Mouse (Mus musculus): ENCODE results near the gene Ptx4. TPM values are rescaled to one million over a fixed set of nuclear protein-coding genes. Genes with fewer than 3 reads are reported as not detected.
"Not testable (repeated sequence)": the region's sequence is repeated elsewhere in the genome, so short reads cannot be mapped to it uniquely, and the experiment has no call there.

Ptx4 gene
- total RNA-seq, 2 experiments from 2014 or later = 2.0 to 2.3 TPM

- intact Hi-C loops (cut with DNase I) = no loop called here
- peak; percentile 60 to 82 for DNase-seq (ENCODE audit: extremely low spot score in 1 of 2, low spot score in 2 of 2)
These were observed 8.7 kb upstream of the Ptx4 start for GRCm38 (mm10) chr17:25111739-25112422.

- intact Hi-C loops (cut with DNase I) = no loop called here
These were observed 8.1 kb upstream of the Ptx4 start for GRCm38 (mm10) chr17:25112423-25112810.

GRCm38 (mm10) chr17:25114908-25115645, 5.5 kb upstream of the Ptx4 start:
- DNase-seq (ENCODE audit: extremely low spot score in 1 of 2, low spot score in 2 of 2) = peak in 1 of 2 experiments; percentile 53
- intact Hi-C loops (cut with DNase I) = no loop called here

More at GRCm38 (mm10) chr17:25112423-25112810, 8.1 kb upstream of the Ptx4 start:
- DNase-seq (ENCODE audit: extremely low spot score in 1 of 2, low spot score in 2 of 2) = no peak

GRCm38 (mm10) chr17:25115664-25116432, 4.7 kb upstream of the Ptx4 start, which contains the start of gene Telo2:
Telo2 (minus strand) TSS chr17:25115967.
- intact Hi-C loops (cut with DNase I) = no loop called here
- peak; percentile 88 to 95 for DNase-seq (ENCODE audit: extremely low spot score in 1 of 2, low spot score in 2 of 2)

- intact Hi-C loops (cut with DNase I) = no loop called here
- DNase-seq (ENCODE audit: extremely low spot score in 1 of 2, low spot score in 2 of 2) = no peak
These were observed 3.3 kb upstream of the Ptx4 start for GRCm38 (mm10) chr17:25117263-25117662.

- no peak for DNase-seq (ENCODE audit: extremely low spot score in 1 of 2, low spot score in 2 of 2)
- intact Hi-C loops (cut with DNase I) = no loop called here
These were observed 3.4 kb downstream of the Ptx4 start for GRCm38 (mm10) chr17:25123979-25124378.

GRCm38 (mm10) chr17:25125442-25126060, 5.0 kb downstream of the Ptx4 start:
- DNase-seq (ENCODE audit: extremely low spot score in 1 of 2, low spot score in 2 of 2); intact Hi-C loops (cut with DNase I): not testable (repeated sequence)

GRCm38 (mm10) chr17:25127079-25127478, 6.5 kb downstream of the Ptx4 start:
- no peak for DNase-seq (ENCODE audit: extremely low spot score in 1 of 2, low spot score in 2 of 2)
- intact Hi-C loops (cut with DNase I) = no loop called here

GRCm38 (mm10) chr17:25127681-25128080, 7.1 kb downstream of the Ptx4 start:
- intact Hi-C loops (cut with DNase I) = no loop called here
- DNase-seq (ENCODE audit: extremely low spot score in 1 of 2, low spot score in 2 of 2) = no peak

- DNase-seq (ENCODE audit: extremely low spot score in 1 of 2, low spot score in 2 of 2) = no peak
- intact Hi-C loops (cut with DNase I) = no loop called here
These were observed 9.5 kb downstream of the Ptx4 start for GRCm38 (mm10) chr17:25130060-25130459.

- DNase-seq (ENCODE audit: extremely low spot score in 1 of 2, low spot score in 2 of 2) = peak; percentile 93 to 96
- intact Hi-C loops (cut with DNase I) = no loop called here
These were observed 12.7 kb downstream of the Ptx4 start, which contains the start of gene Clcn7 for GRCm38 (mm10) chr17:25133275-25133698. Clcn7 (plus strand) TSS chr17:25133391.

- intact Hi-C loops (cut with DNase I) = no loop called here
- DNase-seq (ENCODE audit: extremely low spot score in 1 of 2, low spot score in 2 of 2) = no peak
These were observed 15.1 kb downstream of the Ptx4 start for GRCm38 (mm10) chr17:25135622-25136021.

- intact Hi-C loops (cut with DNase I) = no loop called here
- DNase-seq (ENCODE audit: extremely low spot score in 1 of 2, low spot score in 2 of 2) = no peak
These were observed 18.2 kb downstream of the Ptx4 start for GRCm38 (mm10) chr17:25138803-25139202.

- intact Hi-C loops (cut with DNase I) = loop anchor here (5.0 kb wide), 1 partner anchor 37 kb away; the partner anchor contains the start of gene Gm38655
These were observed 19.4 kb downstream of the Ptx4 start for GRCm38 (mm10) chr17:25139960-25140359.

GRCm38 (mm10) chr17:25162161-25162560, 41.6 kb downstream of the Ptx4 start, which contains the start of gene Ccdc154:
Ccdc154 (plus strand) TSS chr17:25162461.
- intact Hi-C loops (cut with DNase I) = no loop called here
- no peak for DNase-seq (ENCODE audit: extremely low spot score in 1 of 2, low spot score in 2 of 2)

More at GRCm38 (mm10) chr17:25139960-25140359, 19.4 kb downstream of the Ptx4 start:
- no peak for DNase-seq (ENCODE audit: extremely low spot score in 1 of 2, low spot score in 2 of 2)

- intact Hi-C loops (cut with DNase I) = no loop called here
- no peak for DNase-seq (ENCODE audit: extremely low spot score in 1 of 2, low spot score in 2 of 2)
These were observed 42.8 kb downstream of the Ptx4 start for GRCm38 (mm10) chr17:25163387-25163786.

GRCm38 (mm10) chr17:25164770-25165169, 44.2 kb downstream of the Ptx4 start:
- no peak for DNase-seq (ENCODE audit: extremely low spot score in 1 of 2, low spot score in 2 of 2)
- intact Hi-C loops (cut with DNase I) = no loop called here

GRCm38 (mm10) chr17:25165970-25166671, 45.6 kb downstream of the Ptx4 start:
- intact Hi-C loops (cut with DNase I) = no loop called here
- no peak for DNase-seq (ENCODE audit: extremely low spot score in 1 of 2, low spot score in 2 of 2)

Measured in left cerebral cortex, postnatal 10 days (tissue).